Mouse (Mus musculus): ENCODE measurements around the gene Smurf2. TPM values are rescaled to one million over a fixed set of nuclear protein-coding genes. Genes with fewer than 3 reads are reported as not detected.
"Not testable (repeated sequence)": the region's sequence is repeated elsewhere in the genome, so short reads cannot be mapped to it uniquely, and the experiment has no call there.

Gene Smurf2
- polyA plus RNA-seq, 1 experiment from 2014 or later, result 23.5 TPM

- H3K27ac ChIP-seq (ENCODE audit: low read length), result peak within 1 kb of the TSS; percentile 97
- H3K9ac ChIP-seq (replicated peaks; ENCODE audit: low read depth, low read length), result peak within 1 kb of the TSS; percentile 97
- peaks cover 28% of the 10 kb centered on the region for H3K36me3 ChIP-seq (ENCODE audit: control insufficient read depth, insufficient read depth, low read length)
- H3K4me1 ChIP-seq (ENCODE audit: control insufficient read depth, insufficient read depth, low read length), result peaks cover 13% of the 10 kb centered on the region; the same call in 1 of the 2 replicates
- H3K4me2 ChIP-seq (replicated peaks; ENCODE audit: low read depth, low read length), result peak within 1 kb of the TSS; percentile 63
- under 1% methylated on average over 58 of the region's 58 CpGs for WGBS
- H3K9me3 ChIP-seq (ENCODE audit: control insufficient read depth, low read depth, low read length), result no peaks in the 10 kb centered on the region
- peak within 1 kb of the TSS; percentile 52 for H3K4me3 ChIP-seq (ENCODE audit: low read depth, low read length)
- no peaks in the 10 kb centered on the region for H3K27me3 ChIP-seq (ENCODE audit: control insufficient read depth, insufficient read depth, low read length)
- peak; percentile 90 for ATAC-seq (ENCODE audit: insufficient number of reproducible peaks, insufficient read depth, low FRiP score, low read depth)
Measured at GRCm38 (mm10) chr11:106788775-106789459, 131.6 kb downstream of the Smurf2 start, which contains the start of the genes Ddx5 and Cep95. Gene Ddx5 (minus strand): TSS chr11:106789185. Gene Cep95 (plus strand): TSS chr11:106789252.

GRCm38 (mm10) chr11:106788026-106788774, 132.3 kb downstream of the Smurf2 start:
- Histone ChIP-seq H3K27me3 (ENCODE audit: control insufficient read depth, insufficient read depth, low read length) (no peaks in the 10 kb centered on the region), H3K27ac (ENCODE audit: low read length) (peak overlapping the region; percentile 97), H3K9ac (replicated peaks; ENCODE audit: low read depth, low read length) (peak overlapping the region; percentile 97), H3K4me2 (replicated peaks; ENCODE audit: low read depth, low read length) (no peak overlapping the region; the same call in 1 of the 2 replicates), H3K4me3 (ENCODE audit: low read depth, low read length) (peak overlapping the region; percentile 52), H3K4me1 (ENCODE audit: control insufficient read depth, insufficient read depth, low read length) (peaks cover 13% of the 10 kb centered on the region; the same call in 1 of the 2 replicates), H3K36me3 (ENCODE audit: control insufficient read depth, insufficient read depth, low read length) (peaks cover 35% of the 10 kb centered on the region), H3K9me3 (ENCODE audit: control insufficient read depth, low read depth, low read length) (no peaks in the 10 kb centered on the region)
- peak; percentile 82 for ATAC-seq (ENCODE audit: insufficient number of reproducible peaks, insufficient read depth, low FRiP score, low read depth)
- 1% methylated on average over 70 of the region's 79 CpGs for WGBS

GRCm38 (mm10) chr11:106787131-106788025, 133.1 kb downstream of the Smurf2 start:
- peak overlapping the region; percentile 97 for H3K27ac ChIP-seq (ENCODE audit: low read length)
- ATAC-seq (ENCODE audit: insufficient number of reproducible peaks, insufficient read depth, low FRiP score, low read depth), result peak; percentile 23; the same call in 1 of the 2 replicates
- peaks cover 13% of the 10 kb centered on the region; the same call in 1 of the 2 replicates for H3K4me1 ChIP-seq (ENCODE audit: control insufficient read depth, insufficient read depth, low read length)
- H3K9me3 ChIP-seq (ENCODE audit: control insufficient read depth, low read depth, low read length), result no peaks in the 10 kb centered on the region
- peaks cover 43% of the 10 kb centered on the region for H3K36me3 ChIP-seq (ENCODE audit: control insufficient read depth, insufficient read depth, low read length)
- peak overlapping the region; percentile 52 for H3K4me3 ChIP-seq (ENCODE audit: low read depth, low read length)
- under 1% methylated on average over 65 of the region's 65 CpGs for WGBS
- peak overlapping the region; percentile 76 for H3K4me2 ChIP-seq (replicated peaks; ENCODE audit: low read depth, low read length)
- H3K9ac ChIP-seq (replicated peaks; ENCODE audit: low read depth, low read length), result peak overlapping the region; percentile 97
- no peaks in the 10 kb centered on the region for H3K27me3 ChIP-seq (ENCODE audit: control insufficient read depth, insufficient read depth, low read length)

- H3K36me3 ChIP-seq (ENCODE audit: control insufficient read depth, insufficient read depth, low read length), result peaks cover 58% of the 10 kb centered on the region
- no peak overlapping the region for H3K4me3 ChIP-seq (ENCODE audit: low read depth, low read length)
- H3K27me3 ChIP-seq (ENCODE audit: control insufficient read depth, insufficient read depth, low read length), result no peaks in the 10 kb centered on the region
- H3K9me3 ChIP-seq (ENCODE audit: control insufficient read depth, low read depth, low read length), result no peaks in the 10 kb centered on the region
- H3K4me2 ChIP-seq (replicated peaks; ENCODE audit: low read depth, low read length), result no peak overlapping the region
- no peak for ATAC-seq (ENCODE audit: insufficient number of reproducible peaks, insufficient read depth, low FRiP score, low read depth)
- peaks cover 7% of the 10 kb centered on the region; the same call in 1 of the 2 replicates for H3K4me1 ChIP-seq (ENCODE audit: control insufficient read depth, insufficient read depth, low read length)
- no peak overlapping the region for H3K9ac ChIP-seq (replicated peaks; ENCODE audit: low read depth, low read length)
- WGBS, result 72% methylated on average over 1 of the region's 1 CpGs
- no peak overlapping the region for H3K27ac ChIP-seq (ENCODE audit: low read length)
Measured at GRCm38 (mm10) chr11:106785043-106785442, 135.5 kb downstream of the Smurf2 start.

GRCm38 (mm10) chr11:106784476-106784875, 136.0 kb downstream of the Smurf2 start:
- no peaks in the 10 kb centered on the region for H3K27me3 ChIP-seq (ENCODE audit: control insufficient read depth, insufficient read depth, low read length)
- 85% methylated on average over 2 of the region's 2 CpGs for WGBS
- H3K36me3 ChIP-seq (ENCODE audit: control insufficient read depth, insufficient read depth, low read length), result peaks cover 60% of the 10 kb centered on the region

GRCm38 (mm10) chr11:106782841-106783764, 137.4 kb downstream of the Smurf2 start:
- WGBS, result 76% methylated on average over 9 of the region's 9 CpGs
- peaks cover 60% of the 10 kb centered on the region for H3K36me3 ChIP-seq (ENCODE audit: control insufficient read depth, insufficient read depth, low read length)
- ATAC-seq (ENCODE audit: insufficient number of reproducible peaks, insufficient read depth, low FRiP score, low read depth), result no peak

More at GRCm38 (mm10) chr11:106784476-106784875, 136.0 kb downstream of the Smurf2 start:
- Histone ChIP-seq H3K4me1 (ENCODE audit: control insufficient read depth, insufficient read depth, low read length) (peaks cover 7% of the 10 kb centered on the region; the same call in 1 of the 2 replicates), H3K4me3 (ENCODE audit: low read depth, low read length) (no peak overlapping the region), H3K9ac (replicated peaks; ENCODE audit: low read depth, low read length) (no peak overlapping the region), H3K4me2 (replicated peaks; ENCODE audit: low read depth, low read length) (no peak overlapping the region), H3K9me3 (ENCODE audit: control insufficient read depth, low read depth, low read length) (no peaks in the 10 kb centered on the region), H3K27ac (ENCODE audit: low read length) (no peak overlapping the region)
- ATAC-seq (ENCODE audit: insufficient number of reproducible peaks, insufficient read depth, low FRiP score, low read depth), result no peak

GRCm38 (mm10) chr11:106782271-106782670, 138.2 kb downstream of the Smurf2 start:
- 87% methylated on average over 7 of the region's 7 CpGs for WGBS
- H3K4me2 ChIP-seq (replicated peaks; ENCODE audit: low read depth, low read length); H3K9me3 ChIP-seq (ENCODE audit: control insufficient read depth, low read depth, low read length); H3K27ac ChIP-seq (ENCODE audit: low read length); ATAC-seq (ENCODE audit: insufficient number of reproducible peaks, insufficient read depth, low FRiP score, low read depth); H3K9ac ChIP-seq (replicated peaks; ENCODE audit: low read depth, low read length); H3K4me1 ChIP-seq (ENCODE audit: control insufficient read depth, insufficient read depth, low read length); H3K4me3 ChIP-seq (ENCODE audit: low read depth, low read length); H3K27me3 ChIP-seq (ENCODE audit: control insufficient read depth, insufficient read depth, low read length): not testable (repeated sequence)
- H3K36me3 ChIP-seq (ENCODE audit: control insufficient read depth, insufficient read depth, low read length), result peaks cover 60% of the 10 kb centered on the region

More at GRCm38 (mm10) chr11:106782841-106783764, 137.4 kb downstream of the Smurf2 start:
- Histone ChIP-seq H3K9ac (replicated peaks; ENCODE audit: low read depth, low read length) (no peak overlapping the region), H3K9me3 (ENCODE audit: control insufficient read depth, low read depth, low read length) (no peaks in the 10 kb centered on the region), H3K4me2 (replicated peaks; ENCODE audit: low read depth, low read length) (no peak overlapping the region), H3K4me3 (ENCODE audit: low read depth, low read length) (no peak overlapping the region), H3K27ac (ENCODE audit: low read length) (no peak overlapping the region), H3K4me1 (ENCODE audit: control insufficient read depth, insufficient read depth, low read length) (peaks cover 7% of the 10 kb centered on the region; the same call in 1 of the 2 replicates), H3K27me3 (ENCODE audit: control insufficient read depth, insufficient read depth, low read length) (no peaks in the 10 kb centered on the region)

Measured in stomach, embryonic 14.5 days (tissue).